Mouse (Mus musculus): ENCODE measurements at regions not wholly inside any gene's neighbourhood (a gene's known extent, or its start where the extent isn't known, plus 50 kb on each side); places are given as distances from the start of the nearest gene placed in this dataset.

DNA sequence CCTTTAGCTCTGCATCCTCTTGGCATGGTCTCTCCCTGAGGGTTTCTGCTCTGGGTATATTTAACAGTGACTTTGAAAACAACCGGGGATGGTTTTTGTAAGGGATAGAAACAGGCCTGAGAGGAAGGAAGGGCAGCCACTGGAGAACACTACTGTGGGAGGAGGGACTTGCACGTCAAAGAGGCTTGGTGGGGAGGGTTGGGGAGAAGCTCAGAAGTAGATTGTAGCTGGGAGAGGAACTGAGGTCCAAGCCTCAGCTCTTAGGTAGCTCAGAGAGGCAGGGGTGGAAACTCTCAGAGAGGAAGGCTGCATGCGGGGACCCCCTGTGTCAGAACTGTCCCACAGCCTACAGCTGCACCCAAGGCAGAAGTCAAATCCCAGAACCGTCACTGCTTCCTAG is 163.3 kb upstream of the Lmo4 start:
- TF ChIP-seq CTCF (IDR thresholded peaks at IDR 0.05; ENCODE audit: low read depth, low read length) (no peak), POLR2A (IDR thresholded peaks at IDR 0.05; ENCODE audit: extremely low read depth, insufficient read depth, low read length) (no peak)

Measured in liver, adult 2 months (tissue).